Mouse (Mus musculus): ENCODE measurements around the gene Tmem253. TPM values are rescaled to one million over a fixed set of nuclear protein-coding genes. Genes with fewer than 3 reads are reported as not detected.

Tmem253 gene
- polyA plus RNA-seq, 1 experiment from 2014 or later: 0.23 TPM

- no peak for TF ChIP-seq EP300 (IDR thresholded peaks at IDR 0.05; ENCODE audit: low read depth)
- TF ChIP-seq CTCF (IDR thresholded peaks at IDR 0.05; ENCODE audit: low read depth): no peak
- Histone ChIP-seq H3K4me2 (ENCODE audit: low read depth, low read length) (peak overlapping the region; percentile 92), H3K4me1 (ENCODE audit: insufficient read depth) (peaks cover 31% of the 10 kb centered on the region), H3K9me3 (ENCODE audit: low read length) (no peaks in the 10 kb centered on the region), H3K9ac (replicated peaks) (peak overlapping the region; percentile 74), H3K4me3 (ENCODE audit: low read depth, low read length) (peak overlapping the region; percentile 73), H3K27me3 (ENCODE audit: insufficient read depth, low read length) (no peaks in the 10 kb centered on the region), H3K36me3 (replicated peaks; ENCODE audit: insufficient read depth, low read length) (0 out of 2 replicates have a peak, but pooled peaks cover 6% of the 10 kb centered on the region), H3K27ac (ENCODE audit: low read depth) (peak overlapping the region; percentile 80)
- peak; percentile 26 for ATAC-seq
- WGBS (ENCODE audit: insufficient replicate concordance): 0% methylated on average over 2 of the region's 80 CpGs
- no peak for DNase-seq
Measured at GRCm38 (mm10) chr14:52014271-52014760, 1.1 kb upstream of the Tmem253 start.

GRCm38 (mm10) chr14:52014761-52015311 lies 622 bp upstream of the Tmem253 start:
- WGBS (ENCODE audit: insufficient replicate concordance): 1% methylated on average over 24 of the region's 28 CpGs
- TF ChIP-seq EP300 (IDR thresholded peaks at IDR 0.05; ENCODE audit: low read depth) (no peak), CTCF (IDR thresholded peaks at IDR 0.05; ENCODE audit: low read depth) (no peak)
- Histone ChIP-seq H3K9me3 (ENCODE audit: low read length) (no peaks in the 10 kb centered on the region), H3K36me3 (replicated peaks; ENCODE audit: insufficient read depth, low read length) (0 out of 2 replicates have a peak, but pooled peaks cover 4% of the 10 kb centered on the region), H3K27me3 (ENCODE audit: insufficient read depth, low read length) (no peaks in the 10 kb centered on the region), H3K4me1 (ENCODE audit: insufficient read depth) (peaks cover 32% of the 10 kb centered on the region), H3K9ac (replicated peaks) (peak overlapping the region; percentile 74), H3K4me3 (ENCODE audit: low read depth, low read length) (peak overlapping the region; percentile 73), H3K4me2 (ENCODE audit: low read depth, low read length) (peak overlapping the region; percentile 92), H3K27ac (ENCODE audit: low read depth) (peak overlapping the region; percentile 80)
- DNase-seq: peak; percentile 63
- no peak for ATAC-seq

GRCm38 (mm10) chr14:52016625-52017405 lies 1.4 kb downstream of the Tmem253 start:
- Histone ChIP-seq H3K9ac (replicated peaks) (no peak overlapping the region), H3K4me3 (ENCODE audit: low read depth, low read length) (no peak overlapping the region), H3K9me3 (ENCODE audit: low read length) (no peaks in the 10 kb centered on the region), H3K27me3 (ENCODE audit: insufficient read depth, low read length) (no peaks in the 10 kb centered on the region), H3K27ac (ENCODE audit: low read depth) (no peak overlapping the region), H3K4me2 (ENCODE audit: low read depth, low read length) (no peak overlapping the region), H3K4me1 (ENCODE audit: insufficient read depth) (peaks cover 35% of the 10 kb centered on the region), H3K36me3 (replicated peaks; ENCODE audit: insufficient read depth, low read length) (0 out of 2 replicates have a peak, but pooled peaks cover 4% of the 10 kb centered on the region)
- WGBS (ENCODE audit: insufficient replicate concordance): 80% methylated on average over 13 of the region's 13 CpGs
- TF ChIP-seq CTCF (IDR thresholded peaks at IDR 0.05; ENCODE audit: low read depth): no peak
- no peak for TF ChIP-seq EP300 (IDR thresholded peaks at IDR 0.05; ENCODE audit: low read depth)
- ATAC-seq: no peak
- DNase-seq: no peak

- H3K9me3 ChIP-seq (ENCODE audit: low read length): no peaks in the 10 kb centered on the region
- ATAC-seq (no peak), DNase-seq (no peak)
- no peak overlapping the region for H3K9ac ChIP-seq (replicated peaks)
- no peaks in the 10 kb centered on the region for H3K27me3 ChIP-seq (ENCODE audit: insufficient read depth, low read length)
- no peak overlapping the region for H3K4me2 ChIP-seq (ENCODE audit: low read depth, low read length)
- H3K4me1 ChIP-seq (ENCODE audit: insufficient read depth): peaks cover 43% of the 10 kb centered on the region
- H3K36me3 ChIP-seq (replicated peaks; ENCODE audit: insufficient read depth, low read length): 0 out of 2 replicates have a peak, but pooled peaks cover 4% of the 10 kb centered on the region
- WGBS (ENCODE audit: insufficient replicate concordance): 81% methylated on average over 4 of the region's 4 CpGs
- H3K4me3 ChIP-seq (ENCODE audit: low read depth, low read length): no peak overlapping the region
- TF ChIP-seq EP300 (IDR thresholded peaks at IDR 0.05; ENCODE audit: low read depth): no peak
- no peak for TF ChIP-seq CTCF (IDR thresholded peaks at IDR 0.05; ENCODE audit: low read depth)
- no peak overlapping the region for H3K27ac ChIP-seq (ENCODE audit: low read depth)
Measured at GRCm38 (mm10) chr14:52017662-52018061, 2.2 kb downstream of the Tmem253 start.

GRCm38 (mm10) chr14:52018248-52019050 lies 3.0 kb downstream of the Tmem253 start:
- H3K4me2 ChIP-seq (ENCODE audit: low read depth, low read length): peak overlapping the region; percentile 74
- peaks cover 48% of the 10 kb centered on the region for H3K4me1 ChIP-seq (ENCODE audit: insufficient read depth)
- no peak for ATAC-seq
- no peaks in the 10 kb centered on the region for H3K27me3 ChIP-seq (ENCODE audit: insufficient read depth, low read length)
- H3K27ac ChIP-seq (ENCODE audit: low read depth): no peak overlapping the region
- H3K9me3 ChIP-seq (ENCODE audit: low read length): no peaks in the 10 kb centered on the region
- no peak overlapping the region for H3K4me3 ChIP-seq (ENCODE audit: low read depth, low read length)
- no peak for TF ChIP-seq CTCF (IDR thresholded peaks at IDR 0.05; ENCODE audit: low read depth)
- no peak for TF ChIP-seq EP300 (IDR thresholded peaks at IDR 0.05; ENCODE audit: low read depth)
- no peak for DNase-seq
- no peak overlapping the region for H3K9ac ChIP-seq (replicated peaks)
- H3K36me3 ChIP-seq (replicated peaks; ENCODE audit: insufficient read depth, low read length): 0 out of 2 replicates have a peak, but pooled peaks cover 4% of the 10 kb centered on the region
- WGBS (ENCODE audit: insufficient replicate concordance): 82% methylated on average over 15 of the region's 15 CpGs

Measured in liver, postnatal 0 days (tissue).